Mouse (Mus musculus): Measurements from ENCODE around the gene Poglut1. TPM values are rescaled to one million over a fixed set of nuclear protein-coding genes. Genes with fewer than 3 reads are reported as not detected.

Gene Poglut1
- total RNA-seq, 2 experiments from 2014 or later: 48.8 to 49.6 TPM

- DNase-seq (ENCODE audit: low spot score in 2 of 2): peak; percentile 11 to 37
Measured at GRCm38 (mm10) chr16:38476312-38477240, 73.5 kb downstream of the Poglut1 start.

DNA sequence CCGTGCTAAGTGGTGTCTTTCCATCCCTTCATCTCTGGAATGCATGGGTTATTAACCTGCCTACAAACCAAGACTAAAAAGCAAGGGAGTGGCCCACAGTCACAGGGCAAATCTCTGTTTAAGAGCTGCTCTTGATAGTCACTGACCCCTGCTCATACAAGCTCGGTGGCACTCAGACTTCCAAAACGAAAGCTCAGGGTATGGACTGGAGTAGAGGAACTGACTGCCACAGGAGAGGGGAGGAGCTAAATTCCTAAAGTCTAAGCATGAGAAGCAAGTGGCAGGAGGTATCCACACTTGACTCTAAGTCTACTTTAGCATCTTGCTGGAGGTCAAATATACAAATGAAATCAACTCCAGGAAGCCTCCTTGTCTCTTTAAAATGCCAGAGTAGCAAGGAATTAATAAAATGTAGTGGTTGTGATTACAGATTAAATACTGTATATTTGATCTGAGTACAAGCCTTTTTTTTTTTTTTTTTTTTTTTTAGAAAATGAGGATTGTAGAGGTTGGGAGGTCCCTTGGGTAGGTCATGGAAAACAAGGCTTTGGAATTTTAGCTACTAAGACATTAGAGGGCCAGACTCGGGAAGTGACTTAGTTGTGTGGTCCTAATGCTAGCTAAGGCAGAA lies 74.3 kb downstream of the Poglut1 start:
- no peak for DNase-seq (ENCODE audit: low spot score in 2 of 2)

Other genes starting within 250 kb of the Poglut1 start
- 1 to 10 TPM; 1.1 to 1.5 TPM for gene Maats1, start 208.1 kb downstream of the Poglut1 start, total RNA-seq (2021)
- 100 to 1,000 TPM; 136 to 147 TPM for gene Cox17, start 203.3 kb downstream of the Poglut1 start, total RNA-seq (2021)
- not detected for gene Gm21987, start 203.2 kb downstream of the Poglut1 start, total RNA-seq (2021)
- under 1 TPM; 0.20 to 0.66 TPM for gene Popdc2, start 188.0 kb downstream of the Poglut1 start, total RNA-seq (2021)
- 1 to 10 TPM in 1 of 2 experiments, under 1 TPM in 1; 0.61 to 1.1 TPM for gene Pla1a, start 117.1 kb downstream of the Poglut1 start, total RNA-seq (2021)
- 10 to 100 TPM; 57.1 to 57.6 TPM for gene Adprh, start 97.6 kb downstream of the Poglut1 start, total RNA-seq (2021)
- under 1 TPM; 0.46 to 0.50 TPM for gene Cd80, start 94.7 kb downstream of the Poglut1 start, total RNA-seq (2021)
- 10 to 100 TPM; 29.1 to 29.5 TPM for gene Timmdc1, start 27.6 kb downstream of the Poglut1 start, total RNA-seq (2021)
- 10 to 100 TPM; 24.4 to 24.8 TPM for gene Tmem39a, start 8.4 kb upstream of the Poglut1 start, total RNA-seq (2021)
- gene Arhgap31, start 163.0 kb upstream of the Poglut1 start, total RNA-seq (2021): 10 to 100 TPM; 18.0 to 19.5 TPM
- gene B4galt4, start 192.0 kb upstream of the Poglut1 start, total RNA-seq (2021): 10 to 100 TPM; 35.1 to 35.7 TPM

All from layer of hippocampus, adult 18-20 months (tissue).